Mouse (Mus musculus) kidney, postnatal 0 days (tissue): ENCODE data around the gene Fcgr1. TPM values are rescaled to one million over a fixed set of nuclear protein-coding genes. Genes with fewer than 3 reads are reported as not detected.
"Not testable (repeated sequence)": the region's sequence is repeated elsewhere in the genome, so short reads cannot be mapped to it uniquely, and the experiment has no call there.

ENCODE experiments used
- ATAC-seq: fragments of 200-750 bp; cut with Nextera tagmentation; replicated peaks from 2 replicates; pipeline ENCODE4 v1.8.0; 2017; ENCODE audit warnings: low read depth, moderate number of reproducible peaks, moderate TSS enrichment, moderate library complexity; ENCODE audit not compliant: low FRiP score
- DNase-seq: peaks from one replicate; pipeline ENCODE4 v3.0.0-alpha.2; 2016; ENCODE audit warnings: low spot score
- H3K27ac ChIP-seq: fragments of 300-500 bp; sonication (generic); 2 replicates; pipeline ENCODE4 v1.5.1; 2014; ENCODE audit warnings: mild to moderate bottlenecking
- H3K27me3 ChIP-seq: fragments of 300-500 bp; sonication (generic); 2 replicates; pipeline ENCODE4 v1.6.1; 2014; ENCODE audit warnings: low read length, mixed read lengths; ENCODE audit not compliant: insufficient read depth
- H3K36me3 ChIP-seq: fragments of 300-500 bp; sonication (generic); 2 replicates; pipeline ENCODE4 v1.6.1; 2014; ENCODE audit warnings: low read length, mixed read lengths; ENCODE audit not compliant: insufficient read depth
- H3K4me1 ChIP-seq: fragments of 300-500 bp; sonication (generic); replicated peaks from 2 replicates; pipeline ENCODE4 v1.6.1; 2014; ENCODE audit warnings: antibody characterized with exemption, low read length, mixed read lengths; ENCODE audit not compliant: insufficient read depth
- H3K4me2 ChIP-seq: fragments of 300-500 bp; sonication (generic); 2 replicates; pipeline ENCODE4 v1.6.1; 2014; ENCODE audit warnings: mild to moderate bottlenecking, low read length, moderate library complexity, mixed read lengths
- H3K4me3 ChIP-seq: fragments of 300-500 bp; sonication (generic); replicated peaks from 2 replicates; pipeline ENCODE4 v1.5.1; 2014; ENCODE audit warnings: low read depth, low read length
- H3K9ac ChIP-seq: fragments of 300-500 bp; sonication (generic); 2 replicates; pipeline ENCODE4 v1.6.1; 2014; ENCODE audit warnings: low read depth, low read length
- H3K9me3 ChIP-seq: fragments of 300-500 bp; sonication (generic); replicated peaks from 2 replicates; pipeline ENCODE4 v1.6.1; 2016; ENCODE audit warnings: low read length, inconsistent platforms, mixed read lengths
- CTCF ChIP-seq: IDR thresholded peaks from 2 replicates; pipeline ENCODE4 v1.5.1; 2016; ENCODE audit warnings: antibody characterized with exemption, low read depth, mild to moderate bottlenecking, moderate library complexity
- WGBS: fragments of 180-500 bp; shearing (Covaris S2); extraction: QIAGEN DNeasy Blood & Tissue Kit; methylation state at CpG from one replicate; pipeline ENCODE4 v1.1.7; 2014; 5-methylcytosine and 5-hydroxymethylcytosine counted together
- polyA plus RNA-seq: library from polyadenylated mRNA; unstranded; fragments of >200 nt; fragmentation: Nextera tagmentation; extraction: Ambion mirVana; gene quantifications from 2 replicates; pipeline ENCODE4 v1.2.1, GENCODE M21; 2015

Fcgr1 gene
- polyA plus RNA-seq, 1 experiment from 2014 or later = 2.0 TPM

- Histone ChIP-seq H3K4me1 (no peaks in the 10 kb centered on the region), H3K9ac (peak overlapping the region; percentile 59), H3K4me2 (peak overlapping the region; percentile 81), H3K36me3 (no peaks in the 10 kb centered on the region), H3K27ac (peak overlapping the region; percentile 65), H3K27me3 (peaks cover 3% of the 10 kb centered on the region; the same call in 1 of the 2 replicates), H3K9me3 (no peaks in the 10 kb centered on the region), H3K4me3 (peak overlapping the region; percentile 44)
- ATAC-seq = peak; percentile 84
- under 1% methylated on average over 49 of the region's 49 CpGs for WGBS
- DNase-seq = peak; percentile 96
- peak; percentile 79 for TF ChIP-seq CTCF
Measured at GRCm38 (mm10) chr3:96277800-96278624, 15.8 kb downstream of the Fcgr1 start.

- peak overlapping the region; percentile 59 for H3K9ac ChIP-seq
- H3K27me3 ChIP-seq = no peaks in the 10 kb centered on the region
- no peaks in the 10 kb centered on the region for H3K9me3 ChIP-seq
- no peaks in the 10 kb centered on the region for H3K36me3 ChIP-seq
- peak overlapping the region; percentile 44 for H3K4me3 ChIP-seq
- WGBS = 20% methylated on average over 8 of the region's 8 CpGs
- DNase-seq = peak; percentile 68
- H3K27ac ChIP-seq = peak overlapping the region; percentile 60; the same call in 1 of the 2 replicates
- ATAC-seq = no peak
- H3K4me1 ChIP-seq = no peaks in the 10 kb centered on the region
- H3K4me2 ChIP-seq = peak overlapping the region; percentile 81
- TF ChIP-seq CTCF = no peak; the same call in 1 of the 2 replicates
Measured at GRCm38 (mm10) chr3:96277428-96277799, 16.4 kb downstream of the Fcgr1 start.

- H3K9ac ChIP-seq = no peak overlapping the region
- no peaks in the 10 kb centered on the region for H3K27me3 ChIP-seq
- no peak overlapping the region for H3K4me3 ChIP-seq
- ATAC-seq = no peak
- no peak for TF ChIP-seq CTCF
- DNase-seq = no peak
- H3K36me3 ChIP-seq = no peaks in the 10 kb centered on the region
- no peak overlapping the region for H3K4me2 ChIP-seq
- no peak overlapping the region for H3K27ac ChIP-seq
- 92% methylated on average over 17 of the region's 17 CpGs for WGBS
- H3K9me3 ChIP-seq = no peaks in the 10 kb centered on the region
- no peaks in the 10 kb centered on the region; the same call in 1 of the 2 replicates for H3K4me1 ChIP-seq
Measured at GRCm38 (mm10) chr3:96273591-96274465, 19.9 kb downstream of the Fcgr1 start.

- peak; percentile 95 for ATAC-seq
- no peak for TF ChIP-seq CTCF
Measured at GRCm38 (mm10) chr3:96269511-96270474, 24.0 kb downstream of the Fcgr1 start, which contains the start of gene Hist2h2bb. Hist2h2bb (plus strand) TSS chr3:96269752.

GRCm38 (mm10) chr3:96268776-96269378 is 24.9 kb downstream of the Fcgr1 start:
- H3K27me3 ChIP-seq, H3K36me3 ChIP-seq, DNase-seq, H3K9me3 ChIP-seq: not testable (repeated sequence)
- peak overlapping the region; percentile 54 for H3K4me3 ChIP-seq
- H3K4me2 ChIP-seq = peak overlapping the region; percentile 85
- peak overlapping the region; percentile 93 for H3K27ac ChIP-seq
- H3K4me1 ChIP-seq = peaks cover 11% of the 10 kb centered on the region
- ATAC-seq = peak; percentile 35
- 0% methylated on average over 9 of the region's 44 CpGs for WGBS
- peak overlapping the region; percentile 64 for H3K9ac ChIP-seq

More at GRCm38 (mm10) chr3:96269511-96270474, 24.0 kb downstream of the Fcgr1 start, which contains the start of gene Hist2h2bb:
- Histone ChIP-seq H3K27me3 (no peaks in the 10 kb centered on the region), H3K27ac (peak within 1 kb of the TSS; percentile 93), H3K4me1 (peaks cover 6% of the 10 kb centered on the region), H3K9ac (peak within 1 kb of the TSS; percentile 64), H3K4me2 (peak within 1 kb of the TSS; percentile 85), H3K4me3 (peak within 1 kb of the TSS; percentile 54), H3K9me3 (no peaks in the 10 kb centered on the region), H3K36me3 (no peaks in the 10 kb centered on the region)
- under 1% methylated on average over 45 of the region's 45 CpGs for WGBS
- DNase-seq = peak; percentile 99
